In the genomic region with DNA sequence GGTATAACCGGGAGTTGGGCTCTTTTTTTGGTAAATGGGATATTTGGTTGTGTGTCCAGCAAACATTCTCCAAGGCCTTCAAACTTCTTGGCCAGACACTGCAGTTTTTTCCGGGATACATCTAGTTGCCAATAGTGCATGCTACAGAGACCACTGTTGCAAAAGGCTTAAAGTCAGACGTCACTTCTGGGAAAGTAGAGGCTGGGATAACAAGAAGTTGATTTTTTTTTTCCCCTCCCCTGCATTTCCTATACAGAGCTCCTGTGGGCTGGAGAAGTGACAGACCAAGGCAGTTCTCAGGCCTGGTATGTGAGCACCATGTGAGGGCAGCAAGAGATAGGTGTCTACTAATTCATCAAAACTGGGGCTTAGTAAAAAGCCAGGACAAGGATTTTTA, we compare ENCODE assay signal across 11 mouse cellular contexts. TPM values are rescaled to one million over a fixed set of nuclear protein-coding genes. Genes with fewer than 3 reads are reported as not detected.
DNase-seq lines count a peak whose midpoint lies in the region; ATAC-seq and TF ChIP-seq lines count a peak whose summit lies in the region.
"Had no signal": no experiment of that assay in that cellular context is flagged by ENCODE, and none has a peak within 500 bp of the region (broad histone marks: within the 10 kb centered on the region; RNA-seq: fewer than 3 reads in every experiment).

No protein-coding gene starts in this region.

- peak overlapping the region; percentile 93 for H3K27ac ChIP-seq in heart, embryonic 13.5 days (replicated peaks)
- no peak overlapping the region; the same call in 1 of the 2 replicates for H3K27ac ChIP-seq in embryonic facial prominence, embryonic 14.5 days (replicated peaks; ENCODE audit: low read depth, low read length)
- no peak overlapping the region for H3K27ac ChIP-seq in hindbrain, postnatal 0 days
- H3K27ac ChIP-seq in midbrain, embryonic 14.5 days (replicated peaks; ENCODE audit: low read depth, low read length) = 0 out of 2 replicates have a peak overlapping the region, but pooled peaks have one; percentile 87

- DNase-seq in heart, postnatal 25 days (ENCODE audit: low spot score) = no peak
- no peak for DNase-seq in embryonic facial prominence, embryonic 14.5 days (ENCODE audit: low spot score)
- DNase-seq in hindbrain, postnatal 0 days (ENCODE audit: low spot score) = no peak
- DNase-seq in midbrain, embryonic 14.5 days = no peak
- no peak for DNase-seq in cerebellum, postnatal 10 days
- DNase-seq in adrenal gland, postnatal 36 days = no peak
- no peak for DNase-seq in spleen, postnatal 4 days (ENCODE audit: low spot score in 2 of 2)
- DNase-seq: gastrocnemius, postnatal 36 days; left cerebral cortex, postnatal 4 days; retina, postnatal 1 day had no signal

- WGBS in heart, embryonic 13.5 days = 29% methylated on average over 3 of the region's 3 CpGs
- 43% methylated on average over 3 of the region's 3 CpGs for WGBS in embryonic facial prominence, embryonic 14.5 days
- 24% methylated on average over 3 of the region's 3 CpGs for WGBS in hindbrain, postnatal 0 days
- WGBS in midbrain, embryonic 14.5 days = 56% methylated on average over 3 of the region's 3 CpGs

- no peaks in the 10 kb centered on the region for H3K27me3 ChIP-seq in heart, embryonic 13.5 days (replicated peaks)
- no peaks in the 10 kb centered on the region for H3K27me3 ChIP-seq in embryonic facial prominence, embryonic 14.5 days (replicated peaks; ENCODE audit: control insufficient read depth, insufficient read depth, low read length)
- H3K27me3 ChIP-seq in hindbrain, postnatal 0 days (ENCODE audit: insufficient read depth, low read length) = no peaks in the 10 kb centered on the region
- no peaks in the 10 kb centered on the region for H3K27me3 ChIP-seq in midbrain, embryonic 14.5 days (ENCODE audit: control insufficient read depth, insufficient read depth, low read length)

- H3K9ac ChIP-seq in heart, embryonic 13.5 days = peak overlapping the region; percentile 98
- H3K9ac ChIP-seq in embryonic facial prominence, embryonic 14.5 days (ENCODE audit: low read depth, low read length) = no peak overlapping the region; the same call in 1 of the 2 replicates
- H3K9ac ChIP-seq in hindbrain, postnatal 0 days (replicated peaks; ENCODE audit: low read length) = no peak overlapping the region
- peak overlapping the region; percentile 97; the same call in 1 of the 2 replicates for H3K9ac ChIP-seq in midbrain, embryonic 14.5 days (replicated peaks; ENCODE audit: low read length)

- intact Hi-C loops in heart, postnatal 25 days (cut with DNase I) = loop anchor here (2.0 kb wide), 1 partner anchor 15 kb away; no protein-coding TSS in a partner anchor

- no peaks in the 10 kb centered on the region for H3K9me3 ChIP-seq in heart, embryonic 13.5 days
- H3K9me3 ChIP-seq in embryonic facial prominence, embryonic 14.5 days (ENCODE audit: control insufficient read depth, low read length) = no peaks in the 10 kb centered on the region
- no peaks in the 10 kb centered on the region for H3K9me3 ChIP-seq in hindbrain, postnatal 0 days (ENCODE audit: low read length)
- H3K9me3 ChIP-seq in midbrain, embryonic 14.5 days (ENCODE audit: control insufficient read depth, low read length) = no peaks in the 10 kb centered on the region

- peak overlapping the region; percentile 90 for H3K4me3 ChIP-seq in heart, embryonic 13.5 days
- H3K4me3 ChIP-seq in embryonic facial prominence, embryonic 14.5 days (ENCODE audit: low read depth, low read length) = peak overlapping the region; percentile 88; the same call in 1 of the 2 replicates
- peak overlapping the region; percentile 94 for H3K4me3 ChIP-seq in hindbrain, postnatal 0 days (ENCODE audit: low read length)
- H3K4me3 ChIP-seq in midbrain, embryonic 14.5 days (replicated peaks; ENCODE audit: low read depth, low read length) = peak overlapping the region; percentile 72

- no peak for ATAC-seq in heart, embryonic 13.5 days (ENCODE audit: extremely low read depth, insufficient number of reproducible peaks, low FRiP score, low TSS enrichment)
- no peak for ATAC-seq in embryonic facial prominence, embryonic 14.5 days (ENCODE audit: low read depth)
- no peak for ATAC-seq in hindbrain, postnatal 0 days
- ATAC-seq in midbrain, embryonic 14.5 days (ENCODE audit: low FRiP score, low TSS enrichment) = no peak

- H3K36me3 ChIP-seq in heart, embryonic 13.5 days = no peaks in the 10 kb centered on the region
- no peaks in the 10 kb centered on the region for H3K36me3 ChIP-seq in embryonic facial prominence, embryonic 14.5 days (ENCODE audit: control insufficient read depth, insufficient read depth, low read length)
- no peaks in the 10 kb centered on the region for H3K36me3 ChIP-seq in hindbrain, postnatal 0 days (ENCODE audit: insufficient read depth, low read length)
- no peaks in the 10 kb centered on the region for H3K36me3 ChIP-seq in midbrain, embryonic 14.5 days (ENCODE audit: control insufficient read depth, insufficient read depth, low read length)

- no peak for TF ChIP-seq CTCF in hindbrain, postnatal 0 days (IDR thresholded peaks at IDR 0.05; ENCODE audit: low read depth)

- H3K4me2 ChIP-seq in heart, embryonic 13.5 days = peak overlapping the region; percentile 94
- peak overlapping the region; percentile 86 for H3K4me2 ChIP-seq in embryonic facial prominence, embryonic 14.5 days (ENCODE audit: low read depth, low read length)
- peak overlapping the region; percentile 71 for H3K4me2 ChIP-seq in hindbrain, postnatal 0 days (ENCODE audit: low read depth, low read length)
- H3K4me2 ChIP-seq in midbrain, embryonic 14.5 days (ENCODE audit: low read length) = peak overlapping the region; percentile 90

- H3K4me1 ChIP-seq in heart, embryonic 13.5 days = peaks cover 74% of the 10 kb centered on the region
- H3K4me1 ChIP-seq in embryonic facial prominence, embryonic 14.5 days (ENCODE audit: control insufficient read depth, insufficient read depth, low read length) = peaks cover 39% of the 10 kb centered on the region
- H3K4me1 ChIP-seq in hindbrain, postnatal 0 days (ENCODE audit: insufficient read depth, low read length) = peaks cover 24% of the 10 kb centered on the region
- H3K4me1 ChIP-seq in midbrain, embryonic 14.5 days (ENCODE audit: control insufficient read depth, insufficient read depth, low read length) = peaks cover 37% of the 10 kb centered on the region

RNA-seq across cellular contexts. Expression of gene Acvr1b, which starts 2.4 kb away (rescaled TPM):
- 5.4 and 6.0 TPM in 2 replicates for polyA plus RNA-seq in heart, embryonic 13.5 days (2015; fragmentation: Nextera tagmentation; extraction: Ambion mirVana)
- total RNA-seq in heart, postnatal 25 days (2021) = 10 to 100 TPM; 11.7 to 14.5 TPM
- 10.2 and 10.7 TPM in 2 replicates for polyA plus RNA-seq in embryonic facial prominence, embryonic 14.5 days (2014; fragmentation: Nextera tagmentation; extraction: Ambion mirVana)
- total RNA-seq in hindbrain, postnatal 0 days (2014; rRNA removed) = 74.5 and 86.2 TPM in 2 replicates
- polyA plus RNA-seq in hindbrain, postnatal 0 days (2015; fragmentation: Nextera tagmentation; extraction: Ambion mirVana) = 14.0 and 14.6 TPM in 2 replicates
- 30.4 and 39.0 TPM in 2 replicates for polyA plus RNA-seq in midbrain, embryonic 14.5 days (2014; fragmentation: Nextera tagmentation; extraction: Ambion mirVana)
- 1 to 10 TPM; 8.5 to 9.3 TPM for total RNA-seq in adrenal gland, postnatal 36 days (2021)

RNA-seq across cellular contexts. Expression of gene Grasp, which starts 47.7 kb away (rescaled TPM):
- 3.8 and 4.4 TPM in 2 replicates for polyA plus RNA-seq in heart, embryonic 13.5 days (2015; fragmentation: Nextera tagmentation; extraction: Ambion mirVana)
- 10 to 100 TPM in 1 of 2 experiments, 1 to 10 TPM in 1; 9.4 to 12.3 TPM for total RNA-seq in heart, postnatal 25 days (2021)
- 6.1 and 7.9 TPM in 2 replicates for polyA plus RNA-seq in embryonic facial prominence, embryonic 14.5 days (2014; fragmentation: Nextera tagmentation; extraction: Ambion mirVana)
- total RNA-seq in hindbrain, postnatal 0 days (2014; rRNA removed) = 6.7 and 8.7 TPM in 2 replicates
- 1.5 and 1.6 TPM in 2 replicates for polyA plus RNA-seq in hindbrain, postnatal 0 days (2015; fragmentation: Nextera tagmentation; extraction: Ambion mirVana)
- polyA plus RNA-seq in midbrain, embryonic 14.5 days (2014; fragmentation: Nextera tagmentation; extraction: Ambion mirVana) = 0.93 and 0.97 TPM in 2 replicates
- total RNA-seq in adrenal gland, postnatal 36 days (2021) = 10 to 100 TPM; 18.7 to 60.1 TPM

RNA-seq across cellular contexts. Expression of gene Acvrl1, which starts 48.0 kb away (rescaled TPM):
- 7.0 and 7.4 TPM in 2 replicates for polyA plus RNA-seq in heart, embryonic 13.5 days (2015; fragmentation: Nextera tagmentation; extraction: Ambion mirVana)
- total RNA-seq in heart, postnatal 25 days (2021) = 10 to 100 TPM; 23.2 to 31.5 TPM
- 11.5 and 13.5 TPM in 2 replicates for polyA plus RNA-seq in embryonic facial prominence, embryonic 14.5 days (2014; fragmentation: Nextera tagmentation; extraction: Ambion mirVana)
- total RNA-seq in hindbrain, postnatal 0 days (2014; rRNA removed) = 16.8 and 21.6 TPM in 2 replicates
- polyA plus RNA-seq in hindbrain, postnatal 0 days (2015; fragmentation: Nextera tagmentation; extraction: Ambion mirVana) = 7.0 and 7.3 TPM in 2 replicates
- polyA plus RNA-seq in midbrain, embryonic 14.5 days (2014; fragmentation: Nextera tagmentation; extraction: Ambion mirVana) = 3.3 and 4.4 TPM in 2 replicates
- 10 to 100 TPM; 13.4 to 17.5 TPM for total RNA-seq in adrenal gland, postnatal 36 days (2021)

Comparison
In these comparisons a context has a peak if more than half of its experiments do, and no peak if none do; other contexts are left out.
1. H3K27ac ChIP-seq: peak in heart, embryonic 13.5 days (single experiment) and midbrain, embryonic 14.5 days (single experiment); none in embryonic facial prominence, embryonic 14.5 days (single experiment) and hindbrain, postnatal 0 days (single experiment).
2. H3K9ac ChIP-seq: peak in heart, embryonic 13.5 days (single experiment) and midbrain, embryonic 14.5 days (single experiment); none in embryonic facial prominence, embryonic 14.5 days (single experiment) and hindbrain, postnatal 0 days (single experiment).
3. Peak in every context shown above with its lines, with median percentiles within 50 percentile points of each other: H3K4me2 ChIP-seq and H3K4me3 ChIP-seq.